Mouse (Mus musculus): ENCODE results near the gene Zbtb20. TPM values are rescaled to one million over a fixed set of nuclear protein-coding genes. Genes with fewer than 3 reads are reported as not detected.

Zbtb20 gene
- polyA plus RNA-seq, 1 experiment: 14.7 TPM

DNA sequence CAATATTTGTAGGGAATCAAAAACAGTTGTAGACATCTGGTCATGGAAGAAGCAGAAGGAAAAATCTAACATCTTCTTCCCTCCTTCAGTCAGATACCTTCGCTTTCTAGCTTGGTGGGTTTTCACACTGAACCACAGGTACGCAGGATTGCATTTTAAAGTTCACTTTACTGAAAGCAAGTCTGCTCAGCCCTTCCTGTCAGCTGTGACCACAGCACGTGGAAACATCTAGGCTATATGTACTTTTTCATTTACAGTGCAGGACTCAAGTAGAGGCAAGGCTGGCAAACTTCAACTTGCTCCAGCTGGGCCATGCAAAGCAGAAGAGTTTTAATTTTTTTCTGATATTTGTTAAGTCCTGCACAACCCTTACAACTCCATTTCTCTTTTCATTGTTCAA lies 424.7 kb downstream of the Zbtb20 start:
- Histone ChIP-seq H3K27ac (ENCODE audit: insufficient read depth, low read depth, low read length) (no peak overlapping the region), H3K4me1 (ENCODE audit: control insufficient read depth, insufficient read depth, low read length) (peaks cover 9% of the 10 kb centered on the region), H3K4me3 (ENCODE audit: insufficient read depth, low read length) (no peak overlapping the region)
- TF ChIP-seq CTCF (IDR thresholded peaks at IDR 0.05; ENCODE audit: low read depth, low read length) (no peak), POLR2A (IDR thresholded peaks at IDR 0.05; ENCODE audit: borderline replicate concordance, low read depth, low read length) (no peak)

DNA sequence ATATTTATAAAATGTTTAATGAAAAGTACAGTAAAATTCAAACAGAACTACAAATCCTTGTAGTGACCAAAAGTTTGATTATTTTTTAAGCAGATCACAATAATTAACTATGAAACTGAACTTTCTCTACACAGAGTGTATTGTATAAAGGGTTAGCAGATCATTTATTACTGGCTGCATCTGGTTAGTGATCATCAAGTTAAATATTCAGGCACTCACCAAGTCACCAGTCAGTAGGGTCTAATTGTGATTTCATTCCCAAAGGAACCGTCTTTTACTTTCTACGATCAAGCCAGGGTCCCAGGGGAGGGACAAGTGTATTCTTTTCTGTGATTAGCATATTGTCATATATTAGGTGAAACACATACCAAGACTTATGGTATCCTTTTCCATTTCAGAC lies 426.5 kb downstream of the Zbtb20 start:
- H3K4me3 ChIP-seq (ENCODE audit: insufficient read depth, low read length): no peak overlapping the region
- TF ChIP-seq POLR2A (IDR thresholded peaks at IDR 0.05; ENCODE audit: borderline replicate concordance, low read depth, low read length) (no peak), CTCF (IDR thresholded peaks at IDR 0.05; ENCODE audit: low read depth, low read length) (no peak)
- H3K27ac ChIP-seq (ENCODE audit: insufficient read depth, low read depth, low read length): no peak overlapping the region
- H3K4me1 ChIP-seq (ENCODE audit: control insufficient read depth, insufficient read depth, low read length): peaks cover 9% of the 10 kb centered on the region

DNA sequence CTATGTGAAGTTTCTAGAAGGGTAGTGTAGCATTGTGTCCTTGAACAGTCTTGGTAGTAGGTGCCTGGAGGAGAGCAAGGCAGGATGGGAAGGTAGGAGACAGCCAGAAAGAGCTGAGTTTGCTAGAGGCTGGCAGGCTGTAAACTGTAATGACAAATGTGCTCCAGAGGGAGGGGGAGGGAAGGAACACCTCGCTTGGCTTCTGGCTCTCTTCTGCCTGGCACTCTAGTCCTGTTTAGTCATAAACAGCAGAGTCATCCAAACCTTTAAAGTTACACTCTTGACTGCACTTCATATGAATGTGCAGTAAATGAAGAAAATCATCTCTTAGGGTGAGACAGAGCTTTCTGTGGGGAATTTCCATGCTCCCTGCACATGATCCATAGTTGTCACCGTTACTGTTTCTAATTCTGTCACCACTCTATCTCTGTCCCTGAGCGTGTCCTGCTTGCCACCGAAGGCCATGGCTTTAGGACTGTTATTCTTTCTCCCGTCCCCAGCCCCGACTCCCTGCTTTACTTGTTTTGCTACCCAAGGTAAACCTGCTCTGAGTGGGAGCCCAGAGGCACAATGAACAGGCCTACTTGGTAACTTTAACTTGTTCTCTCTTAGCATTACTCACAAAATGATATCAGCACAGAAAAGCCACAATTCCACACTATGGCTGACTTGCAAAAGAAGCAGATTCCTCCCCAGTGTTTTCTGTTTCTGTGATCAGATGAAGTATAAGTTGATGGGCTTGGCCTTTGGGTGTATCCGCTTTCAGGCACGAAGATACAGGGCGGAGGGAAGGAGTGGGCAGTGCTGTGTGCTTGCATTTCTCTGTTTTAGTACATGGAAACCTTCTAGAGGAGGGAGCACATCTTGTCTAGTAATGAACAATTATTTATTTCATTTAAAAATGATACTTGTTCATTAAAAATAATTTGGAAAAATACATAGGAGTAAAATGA lies 427.8 kb downstream of the Zbtb20 start:
- H3K27ac ChIP-seq (ENCODE audit: insufficient read depth, low read depth, low read length): no peak overlapping the region
- peaks cover 9% of the 10 kb centered on the region for H3K4me1 ChIP-seq (ENCODE audit: control insufficient read depth, insufficient read depth, low read length)
- H3K4me3 ChIP-seq (ENCODE audit: insufficient read depth, low read length): no peak overlapping the region
- TF ChIP-seq POLR2A (IDR thresholded peaks at IDR 0.05; ENCODE audit: borderline replicate concordance, low read depth, low read length) (no peak), CTCF (IDR thresholded peaks at IDR 0.05; ENCODE audit: low read depth, low read length) (no peak)

DNA sequence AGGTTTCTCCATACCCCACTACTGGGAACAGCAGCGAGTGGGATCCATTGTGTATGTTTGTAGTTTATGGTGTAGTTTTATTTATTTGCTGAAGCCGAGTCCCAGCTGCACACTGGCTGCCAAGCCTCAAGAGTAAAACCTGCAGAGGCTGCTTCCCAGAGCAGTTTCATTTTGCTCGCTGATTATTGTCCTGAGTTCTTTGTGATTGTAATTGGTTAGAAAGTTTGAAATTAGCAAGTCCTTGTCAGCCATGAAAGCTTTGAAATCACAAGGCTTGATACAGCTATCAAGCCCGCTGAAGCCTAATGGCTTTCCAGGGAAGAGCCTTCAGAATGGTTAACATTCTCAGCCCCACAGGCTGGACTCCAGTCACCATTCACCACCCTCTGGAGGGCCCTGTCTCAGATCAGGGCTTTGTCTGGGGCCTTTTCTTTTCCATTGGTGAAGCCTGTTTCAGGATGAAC lies 434.3 kb downstream of the Zbtb20 start:
- no peak for TF ChIP-seq CTCF (IDR thresholded peaks at IDR 0.05; ENCODE audit: low read depth, low read length)
- TF ChIP-seq POLR2A (IDR thresholded peaks at IDR 0.05; ENCODE audit: borderline replicate concordance, low read depth, low read length): no peak
- H3K4me3 ChIP-seq (ENCODE audit: insufficient read depth, low read length): no peak overlapping the region
- no peaks in the 10 kb centered on the region for H3K4me1 ChIP-seq (ENCODE audit: control insufficient read depth, insufficient read depth, low read length)
- no peak overlapping the region for H3K27ac ChIP-seq (ENCODE audit: insufficient read depth, low read depth, low read length)

DNA sequence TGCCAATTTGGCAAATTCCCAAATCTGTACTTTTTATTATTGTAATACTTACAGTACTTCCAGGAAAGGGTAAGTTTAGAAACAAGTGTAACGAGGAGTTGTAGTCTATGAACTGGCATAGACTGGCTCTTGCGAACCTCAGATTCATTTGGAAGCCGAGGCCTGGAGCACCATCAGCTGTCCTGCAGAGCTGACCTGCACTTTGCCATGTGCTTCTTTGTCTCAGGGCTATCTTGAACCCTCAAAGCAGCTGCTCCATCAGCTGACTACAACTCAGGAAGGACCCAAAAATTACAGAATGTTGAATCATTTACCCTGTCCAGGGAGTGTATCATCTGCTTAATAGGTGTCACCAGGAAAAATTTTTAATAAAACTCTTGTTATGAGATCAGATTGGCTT lies 448.3 kb downstream of the Zbtb20 start:
- TF ChIP-seq CTCF (IDR thresholded peaks at IDR 0.05; ENCODE audit: low read depth, low read length) (no peak), POLR2A (IDR thresholded peaks at IDR 0.05; ENCODE audit: borderline replicate concordance, low read depth, low read length) (no peak)
- Histone ChIP-seq H3K4me1 (ENCODE audit: control insufficient read depth, insufficient read depth, low read length) (no peaks in the 10 kb centered on the region), H3K27ac (ENCODE audit: insufficient read depth, low read depth, low read length) (no peak overlapping the region), H3K4me3 (ENCODE audit: insufficient read depth, low read length) (no peak overlapping the region)

DNA sequence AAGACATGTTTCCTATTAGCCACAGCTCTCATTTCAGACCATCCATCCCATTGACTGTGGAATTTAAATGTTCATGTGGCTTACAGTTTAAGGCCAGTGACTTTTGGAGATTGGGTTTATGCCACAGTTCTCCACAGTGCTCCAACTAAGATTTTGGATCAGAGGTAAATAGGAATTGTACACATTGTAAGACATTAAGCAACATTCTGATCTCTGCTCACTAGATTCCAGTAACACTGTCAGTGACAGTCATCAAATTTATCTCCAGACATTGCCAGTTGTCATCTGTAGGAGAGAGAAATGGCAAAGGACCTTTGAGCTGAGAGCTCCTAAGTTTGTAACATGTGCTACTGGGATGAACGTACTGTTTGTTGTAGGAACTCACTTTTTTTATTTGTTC lies 452.5 kb downstream of the Zbtb20 start:
- TF ChIP-seq CTCF (IDR thresholded peaks at IDR 0.05; ENCODE audit: low read depth, low read length) (no peak), POLR2A (IDR thresholded peaks at IDR 0.05; ENCODE audit: borderline replicate concordance, low read depth, low read length) (no peak)

DNA sequence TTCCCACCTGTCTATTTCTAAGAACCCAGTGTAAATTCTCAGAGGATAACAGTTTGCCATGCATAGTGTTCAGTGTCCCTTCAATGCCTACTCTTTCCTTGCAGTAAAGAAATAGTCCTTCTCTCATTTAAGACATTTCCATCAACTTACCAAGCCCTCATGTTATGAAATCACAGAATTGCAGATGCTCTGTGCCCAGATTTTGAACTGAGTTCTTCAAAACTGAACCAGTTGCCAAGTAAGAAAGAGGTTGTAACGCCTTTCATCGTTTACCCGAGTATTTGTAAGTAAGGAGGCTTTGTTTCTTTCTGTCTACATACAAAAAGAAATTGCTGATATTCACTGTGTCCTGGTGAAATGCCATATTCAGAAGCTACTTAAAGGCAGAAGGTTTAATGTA lies 454.5 kb downstream of the Zbtb20 start:
- Histone ChIP-seq H3K27ac (ENCODE audit: insufficient read depth, low read depth, low read length) (no peak overlapping the region), H3K4me3 (ENCODE audit: insufficient read depth, low read length) (no peak overlapping the region), H3K4me1 (ENCODE audit: control insufficient read depth, insufficient read depth, low read length) (no peaks in the 10 kb centered on the region)
- TF ChIP-seq POLR2A (IDR thresholded peaks at IDR 0.05; ENCODE audit: borderline replicate concordance, low read depth, low read length) (no peak), CTCF (IDR thresholded peaks at IDR 0.05; ENCODE audit: low read depth, low read length) (no peak)

More for the DNA sequence above, 452.5 kb downstream of the Zbtb20 start:
- Histone ChIP-seq H3K27ac (ENCODE audit: insufficient read depth, low read depth, low read length) (no peak overlapping the region), H3K4me1 (ENCODE audit: control insufficient read depth, insufficient read depth, low read length) (no peaks in the 10 kb centered on the region), H3K4me3 (ENCODE audit: insufficient read depth, low read length) (no peak overlapping the region)

DNA sequence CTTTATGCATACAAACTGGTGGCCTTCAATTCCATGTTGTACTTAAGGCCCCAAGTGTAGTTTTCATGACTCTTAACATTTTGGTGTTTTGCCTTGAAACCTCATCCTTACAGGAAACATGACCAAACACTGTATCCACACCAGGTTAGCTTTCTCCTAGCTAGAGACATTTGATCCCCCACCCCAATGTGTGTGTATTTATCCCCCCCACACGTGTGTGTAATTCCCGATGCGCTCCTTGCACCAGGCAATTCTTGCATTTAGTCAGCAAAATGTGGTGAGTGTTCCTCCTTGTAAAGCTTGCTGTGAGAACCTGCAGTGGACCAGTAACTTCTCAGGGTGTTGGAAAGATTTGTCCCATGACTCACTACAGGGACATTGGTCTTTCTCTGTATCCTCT lies 455.8 kb downstream of the Zbtb20 start:
- TF ChIP-seq CTCF (IDR thresholded peaks at IDR 0.05; ENCODE audit: low read depth, low read length) (no peak), POLR2A (IDR thresholded peaks at IDR 0.05; ENCODE audit: borderline replicate concordance, low read depth, low read length) (no peak)
- H3K4me1 ChIP-seq (ENCODE audit: control insufficient read depth, insufficient read depth, low read length): no peaks in the 10 kb centered on the region
- H3K4me3 ChIP-seq (ENCODE audit: insufficient read depth, low read length): no peak overlapping the region
- H3K27ac ChIP-seq (ENCODE audit: insufficient read depth, low read depth, low read length): no peak overlapping the region

DNA sequence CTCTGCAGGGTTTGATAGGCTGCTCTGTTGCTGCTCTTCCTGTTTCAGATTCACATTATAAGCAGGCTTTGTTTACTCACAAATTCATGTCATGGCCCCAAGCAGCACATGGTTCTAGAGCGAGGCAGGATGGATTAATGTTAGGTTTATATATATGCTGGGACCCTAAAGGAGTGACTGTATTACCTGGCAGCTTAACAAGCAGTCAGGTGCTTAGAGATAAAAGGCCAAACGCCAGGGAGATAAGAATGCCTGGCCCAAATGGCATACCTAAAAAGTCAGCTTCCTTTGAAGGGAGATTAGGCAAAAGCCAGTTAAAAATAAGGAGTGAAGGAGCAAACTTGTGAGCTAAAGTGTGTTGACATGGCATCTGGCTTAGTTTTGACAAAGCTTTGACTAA lies 457.1 kb downstream of the Zbtb20 start:
- no peak for TF ChIP-seq CTCF (IDR thresholded peaks at IDR 0.05; ENCODE audit: low read depth, low read length)
- no peak for TF ChIP-seq POLR2A (IDR thresholded peaks at IDR 0.05; ENCODE audit: borderline replicate concordance, low read depth, low read length)
- no peak overlapping the region for H3K4me3 ChIP-seq (ENCODE audit: insufficient read depth, low read length)
- H3K4me1 ChIP-seq (ENCODE audit: control insufficient read depth, insufficient read depth, low read length): no peaks in the 10 kb centered on the region
- H3K27ac ChIP-seq (ENCODE audit: insufficient read depth, low read depth, low read length): no peak overlapping the region

DNA sequence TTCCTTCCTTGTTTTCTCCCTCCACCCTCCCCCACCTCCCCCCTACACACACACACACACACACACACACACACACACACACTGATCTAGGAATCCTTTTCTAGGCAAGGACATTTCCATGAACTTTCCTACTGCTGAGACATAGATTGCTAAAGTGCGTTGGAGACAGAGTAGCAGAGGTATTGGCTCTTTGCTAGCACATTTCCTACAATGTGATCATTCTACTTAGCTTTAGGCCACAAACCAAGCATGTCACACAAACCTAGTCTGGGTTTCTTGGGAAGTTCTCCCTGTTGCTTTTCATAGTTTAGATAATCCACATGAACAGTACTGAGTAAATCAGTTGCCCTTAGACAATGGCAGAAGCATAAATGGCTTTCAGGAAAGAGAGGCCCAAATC lies 457.6 kb downstream of the Zbtb20 start:
- Histone ChIP-seq H3K27ac (ENCODE audit: insufficient read depth, low read depth, low read length) (no peak overlapping the region), H3K4me3 (ENCODE audit: insufficient read depth, low read length) (no peak overlapping the region), H3K4me1 (ENCODE audit: control insufficient read depth, insufficient read depth, low read length) (no peaks in the 10 kb centered on the region)
- TF ChIP-seq POLR2A (IDR thresholded peaks at IDR 0.05; ENCODE audit: borderline replicate concordance, low read depth, low read length): no peak
- TF ChIP-seq CTCF (IDR thresholded peaks at IDR 0.05; ENCODE audit: low read depth, low read length): no peak

Data from bone marrow macrophage, adult 2 months (primary cell).